11 mouse cellular contexts compared by ENCODE assay signal in genomic region chr6:51543639-51544117, GRCm38 (mm10). TPM values are rescaled to one million over a fixed set of nuclear protein-coding genes. Genes with fewer than 3 reads are reported as not detected.
DNase-seq lines count a peak whose midpoint lies in the region.
"Had no signal": no experiment of that assay in that cellular context is flagged by ENCODE, and none has a peak within 500 bp of the region (broad histone marks: within the 10 kb centered on the region; RNA-seq: fewer than 3 reads in every experiment).

No protein-coding gene starts in this region.

- H3K36me3 ChIP-seq in heart, embryonic 10.5 days = peaks cover 14% of the 10 kb centered on the region
- peaks cover 8% of the 10 kb centered on the region; the same call in 1 of the 2 replicates for H3K36me3 ChIP-seq in embryonic facial prominence, embryonic 10.5 days (replicated peaks)
- H3K36me3 ChIP-seq: kidney, embryonic 15.5 days; limb, embryonic 13.5 days had no signal

- DNase-seq in heart, embryonic 10.5 days (ENCODE audit: low spot score) = no peak
- no peak for DNase-seq in heart, postnatal 4 days
- peak; percentile 28 for DNase-seq in retina, postnatal 1 day
- DNase-seq in retina, embryonic 14.5 days (ENCODE audit: low spot score) = no peak
- peak; percentile 33 for DNase-seq in embryonic facial prominence, embryonic 10.5 days (ENCODE audit: low spot score)
- no peak for DNase-seq in testis, postnatal 10 days (ENCODE audit: low spot score)
- no peak for DNase-seq in left cerebral cortex, adult 11 months (ENCODE audit: low spot score)
- no peak for DNase-seq in urinary bladder, postnatal 4 days (ENCODE audit: low spot score in 2 of 2)
- DNase-seq: adrenal gland, postnatal 25 days had no signal

- no peaks in the 10 kb centered on the region for H3K27me3 ChIP-seq in heart, embryonic 10.5 days (ENCODE audit: insufficient read depth, poor library complexity, severe bottlenecking)
- H3K27me3 ChIP-seq in embryonic facial prominence, embryonic 10.5 days (replicated peaks; ENCODE audit: low read depth, poor library complexity, severe bottlenecking) = no peaks in the 10 kb centered on the region
- H3K27me3 ChIP-seq: kidney, embryonic 15.5 days; limb, embryonic 13.5 days had no signal

- 71% methylated on average over 6 of the region's 6 CpGs for WGBS in heart, embryonic 10.5 days
- WGBS in embryonic facial prominence, embryonic 10.5 days = 59% methylated on average over 6 of the region's 6 CpGs

- no peaks in the 10 kb centered on the region for H3K9me3 ChIP-seq in heart, embryonic 10.5 days
- 0 out of 2 replicates have a peak, but pooled peaks cover 3% of the 10 kb centered on the region for H3K9me3 ChIP-seq in embryonic facial prominence, embryonic 10.5 days
- H3K9me3 ChIP-seq: kidney, embryonic 15.5 days; limb, embryonic 13.5 days had no signal

- no peak overlapping the region for H3K4me3 ChIP-seq in heart, embryonic 10.5 days
- no peak overlapping the region for H3K4me3 ChIP-seq in embryonic facial prominence, embryonic 10.5 days
- H3K4me3 ChIP-seq: kidney, embryonic 15.5 days; limb, embryonic 13.5 days had no signal

- H3K27ac ChIP-seq in heart, embryonic 10.5 days = peak overlapping the region; percentile 42; the same call in 1 of the 2 replicates
- H3K27ac ChIP-seq in embryonic facial prominence, embryonic 10.5 days (replicated peaks) = peak overlapping the region; percentile 4; the same call in 1 of the 2 replicates
- H3K27ac ChIP-seq: kidney, embryonic 15.5 days; limb, embryonic 13.5 days had no signal

- H3K4me1 ChIP-seq in heart, embryonic 10.5 days = peaks cover 14% of the 10 kb centered on the region; the same call in 1 of the 2 replicates
- peaks cover 33% of the 10 kb centered on the region for H3K4me1 ChIP-seq in embryonic facial prominence, embryonic 10.5 days

RNA-seq across cellular contexts. Expression of gene Snx10, which starts 20.0 kb away (rescaled TPM):
- 24.5 and 24.8 TPM in 2 replicates for polyA plus RNA-seq in heart, embryonic 10.5 days (2016; fragmentation: Nextera tagmentation; extraction: Ambion mirVana)
- 10 to 100 TPM in 1 of 2 experiments, 1 to 10 TPM in 1; 7.9 to 10.4 TPM for total RNA-seq in heart, postnatal 4 days (2021)
- polyA plus RNA-seq in embryonic facial prominence, embryonic 10.5 days (2016; fragmentation: Nextera tagmentation; extraction: Ambion mirVana) = 22.7 and 24.0 TPM in 2 replicates

Comparison
In these comparisons a context has a peak if more than half of its experiments do, and no peak if none do; other contexts are left out.
1. DNase-seq: peak in retina, postnatal 1 day (single experiment) and embryonic facial prominence, embryonic 10.5 days (single experiment); none in heart, embryonic 10.5 days (single experiment), heart, postnatal 4 days (single experiment), retina, embryonic 14.5 days (single experiment), testis, postnatal 10 days (single experiment), left cerebral cortex, adult 11 months (single experiment) and urinary bladder, postnatal 4 days (0 of 2).